Mouse (Mus musculus) forebrain, embryonic 14.5 days (tissue): ENCODE measurements around the gene Ifng. TPM values are rescaled to one million over a fixed set of nuclear protein-coding genes. Genes with fewer than 3 reads are reported as not detected.

Experiments
- polyA plus RNA-seq: library from polyadenylated mRNA; unstranded; fragments of >200 nt; fragmentation: Nextera tagmentation; extraction: Ambion mirVana; gene quantifications from 2 replicates; pipeline ENCODE4 v1.2.1, GENCODE M21; 2014

Ifng gene
- polyA plus RNA-seq, 1 experiment from 2014 or later = not detected

Other genes starting within 250 kb of the Ifng start
- gene Il22, start 236.1 kb upstream of the Ifng start, polyA plus RNA-seq = not detected in 2 replicates
- 0.27 TPM in 1 of 2 replicates, not detected in the other for gene Gm32717, start 200.3 kb upstream of the Ifng start, polyA plus RNA-seq
- 0.27 TPM in 1 of 2 replicates, not detected in the other for gene Gm32802, start 182.4 kb upstream of the Ifng start, polyA plus RNA-seq
- gene Iltifb, start 146.0 kb upstream of the Ifng start, polyA plus RNA-seq = 0.33 TPM in 1 of 2 replicates, not detected in the other
- gene Gm9040, start 114.1 kb upstream of the Ifng start, polyA plus RNA-seq = not detected in 2 replicates
- gene Gm9044, start 108.6 kb upstream of the Ifng start, polyA plus RNA-seq = not detected in 2 replicates
- gene Gm9045, start 103.2 kb upstream of the Ifng start, polyA plus RNA-seq = 0.11 and 0.12 TPM in 2 replicates
- not detected in 2 replicates for gene Gm9046, start 97.8 kb upstream of the Ifng start, polyA plus RNA-seq
- gene Gm9048, start 92.4 kb upstream of the Ifng start, polyA plus RNA-seq = not detected in 2 replicates
- gene Gm9049, start 86.9 kb upstream of the Ifng start, polyA plus RNA-seq = 0.11 and 0.12 TPM in 2 replicates